Mouse (Mus musculus) hindbrain, embryonic 14.5 days (tissue): Measurements from ENCODE around the gene Ttc30a1. TPM values are rescaled to one million over a fixed set of nuclear protein-coding genes. Genes with fewer than 3 reads are reported as not detected.
A peak's percentile ranks its signal among the peaks of the same experiment; 100 is the strongest.
"Not testable (repeated sequence)": the region's sequence is repeated elsewhere in the genome, so short reads cannot be mapped to it uniquely, and the experiment has no call there.

Experiments used
- ATAC-seq: fragments of 200-750 bp; cut with Nextera tagmentation; 2 replicates; pipeline ENCODE4 v1.8.0; 2017; ENCODE audit warnings: moderate number of reproducible peaks, mild to moderate bottlenecking, moderate TSS enrichment, moderate library complexity; ENCODE audit not compliant: low FRiP score
- DNase-seq: peaks from one replicate; pipeline ENCODE4 v3.0.0-alpha.2; 2015; ENCODE audit warnings: low spot score
- H3K27ac ChIP-seq: fragments of 300-500 bp; sonication (generic); 2 replicates; pipeline ENCODE4 v1.5.1; 2014; ENCODE audit warnings: mild to moderate bottlenecking, moderate library complexity
- H3K27me3 ChIP-seq: fragments of 300-500 bp; sonication (generic); 2 replicates; pipeline ENCODE4 v1.6.1; 2014; ENCODE audit warnings: mild to moderate bottlenecking, low read length, mixed read lengths; ENCODE audit not compliant: control insufficient read depth, insufficient read depth
- H3K36me3 ChIP-seq: fragments of 300-500 bp; sonication (generic); replicated peaks from 2 replicates; pipeline ENCODE4 v1.6.1; 2014; ENCODE audit not compliant: control insufficient read depth, insufficient read depth
- H3K4me1 ChIP-seq: fragments of 300-500 bp; sonication (generic); replicated peaks from 2 replicates; pipeline ENCODE4 v1.6.1; 2014; ENCODE audit warnings: antibody characterized with exemption, low read length, mixed read lengths; ENCODE audit not compliant: control insufficient read depth, insufficient read depth
- H3K4me2 ChIP-seq: fragments of 300-500 bp; sonication (generic); replicated peaks from 2 replicates; pipeline ENCODE4 v1.6.1; 2014; ENCODE audit warnings: mild to moderate bottlenecking, moderate library complexity
- H3K4me3 ChIP-seq: fragments of 300-500 bp; sonication (generic); replicated peaks from 2 replicates; pipeline ENCODE4 v1.5.1; 2014; ENCODE audit warnings: mild to moderate bottlenecking, low read length
- H3K9ac ChIP-seq: fragments of 300-500 bp; sonication (generic); 2 replicates; pipeline ENCODE4 v1.6.1; 2014
- H3K9me3 ChIP-seq: fragments of 300-500 bp; sonication (generic); 2 replicates; pipeline ENCODE4 v1.6.1; 2016; ENCODE audit warnings: low read length; ENCODE audit not compliant: control insufficient read depth
- WGBS: fragments of 180-500 bp; shearing (Covaris S2); extraction: QIAGEN DNeasy Blood & Tissue Kit; methylation state at CpG from one replicate; pipeline ENCODE4 v1.1.7; 2014; 5-methylcytosine and 5-hydroxymethylcytosine counted together
- polyA plus RNA-seq: library from polyadenylated mRNA; unstranded; fragments of >200 nt; fragmentation: Nextera tagmentation; extraction: Ambion mirVana; gene quantifications from 2 replicates; pipeline ENCODE4 v1.2.1, GENCODE M21; 2014

Gene Ttc30a1
- polyA plus RNA-seq, 1 experiment from 2014 or later = 8.7 TPM

DNA sequence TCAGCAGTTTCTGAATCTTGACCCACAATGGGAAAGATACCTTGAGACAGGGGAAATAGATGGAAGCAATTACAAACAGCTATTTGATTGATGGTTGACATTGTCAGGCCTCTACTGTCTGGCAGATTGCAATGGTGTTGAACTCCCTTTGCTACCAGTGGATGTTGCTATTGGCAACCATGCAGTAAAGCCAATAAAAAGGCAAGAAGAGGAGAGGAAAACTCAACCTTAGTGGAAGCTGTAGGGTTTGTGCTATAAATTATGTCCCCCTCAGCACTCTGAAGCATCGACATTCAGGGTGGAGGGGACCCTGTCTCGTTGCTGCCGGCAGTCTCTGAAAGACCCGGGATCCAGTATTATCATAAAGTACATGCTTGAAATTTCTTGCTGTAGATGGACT is 6.6 kb upstream of the Ttc30a1 start:
- H3K9me3 ChIP-seq = no peaks in the 10 kb centered on the region
- H3K4me2 ChIP-seq = peak overlapping the region; percentile 40
- WGBS = 40% methylated on average over 4 of the region's 4 CpGs
- no peaks in the 10 kb centered on the region for H3K36me3 ChIP-seq
- H3K27me3 ChIP-seq = no peaks in the 10 kb centered on the region
- H3K4me1 ChIP-seq = peaks cover 51% of the 10 kb centered on the region
- H3K4me3 ChIP-seq = no peak overlapping the region
- ATAC-seq = peak; percentile 64
- H3K27ac ChIP-seq = peak overlapping the region; percentile 95
- peak overlapping the region; percentile 58 for H3K9ac ChIP-seq
- DNase-seq = peak; percentile 69

DNA sequence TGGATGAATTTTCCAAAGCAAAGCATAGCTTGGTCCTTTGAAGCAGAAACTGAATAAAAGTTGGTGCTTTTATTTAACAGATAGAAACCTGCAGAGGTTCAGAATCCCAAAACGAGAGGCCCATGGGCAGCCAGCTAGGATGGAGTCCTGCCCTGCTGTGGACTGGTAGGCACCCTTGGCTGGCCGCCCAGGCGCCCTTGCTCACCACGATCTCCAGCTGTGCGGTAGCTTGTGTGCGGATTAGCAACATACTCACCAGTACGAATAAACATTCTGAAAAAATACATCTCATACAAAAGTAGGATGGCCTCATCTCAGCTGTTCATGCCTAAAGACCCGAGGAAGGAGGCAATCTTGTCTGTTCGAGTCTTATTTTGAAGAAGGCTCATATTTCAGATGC is 6.0 kb upstream of the Ttc30a1 start:
- DNase-seq = no peak
- WGBS = 71% methylated on average over 9 of the region's 9 CpGs
- Histone ChIP-seq H3K27me3 (no peaks in the 10 kb centered on the region), H3K9ac (no peak overlapping the region), H3K4me3 (no peak overlapping the region), H3K9me3 (no peaks in the 10 kb centered on the region), H3K4me1 (peaks cover 50% of the 10 kb centered on the region), H3K4me2 (no peak overlapping the region), H3K27ac (peak overlapping the region; percentile 95), H3K36me3 (no peaks in the 10 kb centered on the region)
- ATAC-seq = no peak

DNA sequence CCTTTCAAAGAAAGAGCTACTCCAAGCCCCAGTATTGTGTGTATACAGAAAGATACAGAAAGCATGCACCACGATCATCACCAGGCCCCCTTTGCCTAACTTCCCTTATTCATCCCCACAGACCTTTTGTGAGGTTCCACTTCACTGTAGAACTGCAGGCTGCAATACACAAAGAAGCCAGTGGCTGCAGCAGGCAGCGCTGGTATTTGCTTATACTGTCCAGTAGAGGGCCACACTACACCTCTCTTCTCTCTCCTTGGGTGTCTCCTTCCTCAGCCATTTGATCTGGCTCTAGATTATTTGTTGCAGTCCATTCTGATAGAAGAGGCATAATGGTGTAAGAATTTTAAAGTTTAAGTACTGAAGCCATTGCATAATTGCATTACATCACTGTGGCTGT is 3.4 kb upstream of the Ttc30a1 start:
- WGBS = 3% methylated on average over 2 of the region's 2 CpGs
- H3K4me3 ChIP-seq = no peak overlapping the region
- peak overlapping the region; percentile 68 for H3K27ac ChIP-seq
- H3K36me3 ChIP-seq = no peaks in the 10 kb centered on the region
- peaks cover 36% of the 10 kb centered on the region for H3K4me1 ChIP-seq
- no peaks in the 10 kb centered on the region for H3K9me3 ChIP-seq
- ATAC-seq (peak; percentile 66; the same call in 1 of the 2 replicates), DNase-seq (peak; percentile 79)
- H3K4me2 ChIP-seq = 0 out of 2 replicates have a peak overlapping the region, but pooled peaks have one; percentile 8
- H3K9ac ChIP-seq = 0 out of 2 replicates have a peak overlapping the region, but pooled peaks have one; percentile 7
- H3K27me3 ChIP-seq = no peaks in the 10 kb centered on the region

DNA sequence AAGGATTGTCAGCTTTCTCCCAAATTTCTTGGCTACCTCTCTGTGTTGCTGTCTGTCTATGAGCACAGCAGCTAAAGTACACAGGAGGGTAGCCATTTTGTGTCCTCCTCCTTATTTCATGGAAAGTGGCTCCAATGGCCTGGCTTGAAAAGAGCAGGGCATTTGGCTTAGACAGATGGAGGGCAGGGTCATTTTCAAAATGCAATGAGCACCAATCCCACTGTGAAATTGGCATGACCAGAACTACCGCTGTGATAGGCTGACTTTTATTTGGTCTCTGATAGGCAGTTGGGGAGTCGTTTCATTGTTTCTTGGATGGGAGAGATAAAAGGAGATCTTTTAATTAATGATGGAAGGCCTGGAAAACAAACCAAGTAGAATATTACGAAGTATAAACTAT is 2.1 kb upstream of the Ttc30a1 start:
- Histone ChIP-seq H3K9ac (no peak overlapping the region), H3K27ac (no peak overlapping the region), H3K36me3 (no peaks in the 10 kb centered on the region), H3K4me3 (no peak overlapping the region), H3K27me3 (no peaks in the 10 kb centered on the region), H3K4me1 (peaks cover 25% of the 10 kb centered on the region), H3K4me2 (no peak overlapping the region), H3K9me3 (no peaks in the 10 kb centered on the region)
- 54% methylated on average over 3 of the region's 3 CpGs for WGBS
- DNase-seq (no peak), ATAC-seq (no peak)

DNA sequence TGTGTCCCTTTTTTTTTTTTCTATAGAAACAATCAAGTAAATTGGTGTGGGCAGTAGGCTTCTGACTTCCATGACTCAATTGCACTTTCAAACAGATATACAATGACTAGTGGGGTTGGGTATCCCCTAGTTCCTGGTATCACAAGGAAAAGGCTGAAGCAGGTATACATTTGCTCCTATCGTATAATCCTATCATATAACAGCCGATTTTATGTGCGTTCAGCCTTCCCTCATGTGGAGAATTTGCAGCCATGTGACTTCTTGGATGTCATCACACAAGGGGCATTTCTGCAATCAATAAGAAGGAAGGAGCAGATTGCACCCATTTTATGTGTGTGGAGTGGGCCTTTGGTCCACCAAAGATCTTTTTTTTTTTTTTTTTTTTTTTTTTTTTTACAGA is 1.3 kb upstream of the Ttc30a1 start:
- Histone ChIP-seq H3K36me3 (no peaks in the 10 kb centered on the region), H3K4me3 (no peak overlapping the region), H3K27ac (no peak overlapping the region), H3K4me2 (no peak overlapping the region), H3K27me3 (no peaks in the 10 kb centered on the region), H3K9me3 (no peaks in the 10 kb centered on the region), H3K4me1 (peaks cover 17% of the 10 kb centered on the region), H3K9ac (no peak overlapping the region)
- ATAC-seq (no peak), DNase-seq (no peak)
- 98% methylated on average over 3 of the region's 3 CpGs for WGBS

DNA sequence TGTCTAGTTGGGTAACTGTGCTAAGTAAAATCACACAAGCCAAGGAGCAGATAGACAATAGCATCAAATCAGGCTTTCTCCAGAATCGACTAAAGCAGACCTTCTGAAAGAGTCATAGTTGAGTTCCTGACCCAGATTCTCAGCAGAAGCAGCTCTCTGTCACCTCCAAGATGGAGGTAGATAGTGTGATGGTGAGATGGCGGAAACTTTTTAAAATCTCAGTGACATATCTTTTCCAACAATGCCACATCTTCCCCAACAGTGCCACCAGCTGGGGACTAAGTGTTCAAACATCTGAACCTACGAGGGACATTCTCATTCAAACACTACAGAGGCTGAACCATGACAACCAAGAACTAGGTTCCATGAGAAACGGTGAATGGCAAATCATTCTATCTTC is 859 bp upstream of the Ttc30a1 start:
- H3K27ac ChIP-seq = no peak overlapping the region
- H3K4me2 ChIP-seq = no peak overlapping the region
- 95% methylated on average over 4 of the region's 4 CpGs for WGBS
- H3K4me1 ChIP-seq = peaks cover 12% of the 10 kb centered on the region
- ATAC-seq (no peak), DNase-seq (no peak)
- no peaks in the 10 kb centered on the region for H3K9me3 ChIP-seq
- no peaks in the 10 kb centered on the region for H3K36me3 ChIP-seq
- H3K27me3 ChIP-seq = no peaks in the 10 kb centered on the region
- no peak overlapping the region for H3K9ac ChIP-seq
- H3K4me3 ChIP-seq = no peak overlapping the region

DNA sequence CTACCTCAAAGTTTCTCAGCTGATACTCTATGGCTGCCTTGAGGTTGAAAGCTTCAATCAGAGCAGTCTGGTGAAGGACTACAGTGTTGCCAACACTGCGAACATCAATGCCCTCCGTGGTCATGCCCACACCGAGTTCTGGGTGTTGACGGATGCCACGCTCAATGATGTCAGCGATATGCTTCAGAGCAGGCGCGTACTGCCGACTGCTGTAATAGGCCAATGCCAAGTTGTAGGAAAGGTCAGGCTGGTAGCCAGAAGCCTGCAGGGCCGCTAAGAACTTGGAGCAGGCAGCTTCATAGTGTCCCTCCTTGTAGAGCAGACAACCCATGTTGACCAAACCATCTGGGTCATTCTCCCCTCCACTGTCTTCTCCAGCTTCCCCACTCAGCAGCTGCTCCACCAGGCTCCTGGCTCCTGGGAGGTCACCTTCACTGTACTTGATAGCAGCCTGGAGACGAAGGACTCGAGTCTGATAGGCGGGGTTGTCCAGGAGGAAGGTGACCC is 781 bp downstream of the Ttc30a1 start:
- H3K36me3 ChIP-seq, H3K9me3 ChIP-seq, H3K27ac ChIP-seq, H3K27me3 ChIP-seq, H3K4me1 ChIP-seq, DNase-seq: not testable (repeated sequence)
- Histone ChIP-seq H3K4me3 (peak overlapping the region; percentile 40), H3K4me2 (peak overlapping the region; percentile 64), H3K9ac (0 out of 2 replicates have a peak overlapping the region, but pooled peaks have one; percentile 53)
- ATAC-seq = peak; percentile 12; the same call in 1 of the 2 replicates
- over 99% methylated on average over 10 of the region's 13 CpGs for WGBS

DNA sequence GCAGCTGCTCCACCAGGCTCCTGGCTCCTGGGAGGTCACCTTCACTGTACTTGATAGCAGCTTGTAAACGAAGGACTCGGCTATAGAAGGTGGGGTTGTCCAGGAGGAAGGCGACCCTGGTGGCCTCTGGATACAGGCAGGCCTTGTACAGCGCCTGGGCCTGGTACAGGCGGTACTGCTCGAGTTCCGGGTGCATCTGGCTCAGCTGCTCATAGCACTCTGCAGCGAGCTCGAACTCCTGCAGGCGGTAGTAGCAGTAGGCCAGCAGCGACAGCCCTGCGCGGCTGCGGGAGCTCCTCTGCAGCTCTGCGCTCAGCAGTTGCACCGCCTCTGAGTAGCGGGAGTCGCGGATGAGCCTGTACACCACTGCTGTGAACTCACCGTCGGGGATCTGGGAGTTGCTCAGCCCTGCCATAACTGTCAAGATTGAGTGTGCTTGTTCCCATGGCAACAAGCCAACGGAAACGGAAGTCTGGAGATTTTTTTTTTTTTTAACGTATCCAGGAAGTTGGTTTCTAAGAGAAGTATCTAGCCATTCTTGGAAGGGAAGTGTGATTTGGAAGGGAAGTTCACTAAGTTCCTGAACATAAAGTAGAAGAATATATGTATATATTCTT is 3.9 kb downstream of the Ttc30a1 start, which contains the start of gene Ttc30a2:
TSS of gene Ttc30a2 (minus strand) at position 419 of the 617 bp plus-strand sequence.
- 28% methylated on average over 14 of the region's 24 CpGs for WGBS
- H3K4me2 ChIP-seq = peak within 1 kb of the TSS; percentile 17; the same call in 1 of the 2 replicates
- not testable (repeated sequence) for ATAC-seq, H3K4me3 ChIP-seq, H3K4me1 ChIP-seq, H3K9ac ChIP-seq, H3K9me3 ChIP-seq, H3K36me3 ChIP-seq, H3K27ac ChIP-seq, H3K27me3 ChIP-seq
- peak; percentile 68 for DNase-seq

DNA sequence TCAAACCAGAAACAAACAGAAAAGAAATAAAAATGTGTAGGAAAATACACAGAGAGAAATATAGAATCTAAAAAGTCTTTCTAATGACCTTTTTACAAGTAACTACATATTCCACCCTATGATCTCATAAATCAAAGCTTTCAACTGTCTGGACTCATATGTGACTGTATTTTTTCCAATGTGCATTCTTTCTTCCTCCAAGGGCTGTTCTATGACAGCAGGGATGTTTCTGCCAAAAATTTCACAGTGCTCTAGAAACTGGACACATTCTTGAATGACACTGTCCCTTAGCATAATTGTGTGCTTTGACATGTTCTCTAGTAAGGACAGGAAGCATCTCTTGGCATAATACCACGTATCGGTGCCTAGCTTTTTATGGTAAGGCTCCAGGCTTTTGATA is 5.7 kb downstream of the Ttc30a1 start:
- H3K27ac ChIP-seq, H3K4me3 ChIP-seq, H3K36me3 ChIP-seq, H3K4me1 ChIP-seq, H3K27me3 ChIP-seq, DNase-seq, H3K9me3 ChIP-seq, H3K9ac ChIP-seq, H3K4me2 ChIP-seq, ATAC-seq: not testable (repeated sequence)
- WGBS = 82% methylated on average over 2 of the region's 2 CpGs
